Mouse (Mus musculus) stomach, embryonic 14.5 days (tissue): Measurements from ENCODE around the gene Entpd3. TPM values are rescaled to one million over a fixed set of nuclear protein-coding genes. Genes with fewer than 3 reads are reported as not detected.

Source experiments
- ATAC-seq: fragments of 200-750 bp; cut with Nextera tagmentation; 2 replicates; pipeline ENCODE4 v1.8.0; 2017; ENCODE audit warnings: low read depth, moderate TSS enrichment; ENCODE audit not compliant: insufficient number of reproducible peaks, insufficient read depth, low FRiP score
- H3K27ac ChIP-seq: fragments of 300-500 bp; sonication (generic); 2 replicates; pipeline ENCODE4 v1.5.1; 2014; ENCODE audit warnings: mild to moderate bottlenecking, low read length, moderate library complexity, mixed read lengths
- H3K27me3 ChIP-seq: fragments of 300-500 bp; sonication (generic); 2 replicates; pipeline ENCODE4 v1.6.1; 2014; ENCODE audit warnings: low read length, control low read depth, mixed read lengths; ENCODE audit not compliant: control insufficient read depth, insufficient read depth
- H3K36me3 ChIP-seq: fragments of 300-500 bp; sonication (generic); 2 replicates; pipeline ENCODE4 v1.6.1; 2014; ENCODE audit warnings: mild to moderate bottlenecking, control low read depth, low read length, moderate library complexity, mixed read lengths; ENCODE audit not compliant: control insufficient read depth, insufficient read depth
- H3K4me1 ChIP-seq: fragments of 300-500 bp; sonication (generic); 2 replicates; pipeline ENCODE4 v1.6.1; 2014; ENCODE audit warnings: low read length, control low read depth, mixed read lengths; ENCODE audit not compliant: control insufficient read depth, insufficient read depth
- H3K4me2 ChIP-seq: fragments of 300-500 bp; sonication (generic); replicated peaks from 2 replicates; pipeline ENCODE4 v1.6.1; 2014; ENCODE audit warnings: low read depth, low read length, control low read depth
- H3K4me3 ChIP-seq: fragments of 300-500 bp; sonication (generic); 2 replicates; pipeline ENCODE4 v1.5.1; 2014; ENCODE audit warnings: low read depth, low read length, control low read depth
- H3K9ac ChIP-seq: fragments of 300-500 bp; sonication (generic); replicated peaks from 2 replicates; pipeline ENCODE4 v1.6.1; 2014; ENCODE audit warnings: low read depth, mild to moderate bottlenecking, control low read depth, low read length, moderate library complexity, mixed read lengths
- H3K9me3 ChIP-seq: fragments of 300-500 bp; sonication (generic); 2 replicates; pipeline ENCODE4 v1.6.1; 2016; ENCODE audit warnings: low read depth, low read length, control low read depth; ENCODE audit not compliant: control insufficient read depth
- WGBS: fragments of 180-500 bp; shearing (Covaris S2); extraction: QIAGEN DNeasy Blood & Tissue Kit; methylation state at CpG from one replicate; pipeline ENCODE4 v1.1.7; 2014; 5-methylcytosine and 5-hydroxymethylcytosine counted together
- polyA plus RNA-seq: library from polyadenylated mRNA; unstranded; fragments of >200 nt; fragmentation: Nextera tagmentation; extraction: Ambion mirVana; gene quantifications from 2 replicates; pipeline ENCODE4 v1.2.1, GENCODE M21; 2014

Gene Entpd3
- polyA plus RNA-seq, 1 experiment from 2014 or later: 6.3 TPM

DNA sequence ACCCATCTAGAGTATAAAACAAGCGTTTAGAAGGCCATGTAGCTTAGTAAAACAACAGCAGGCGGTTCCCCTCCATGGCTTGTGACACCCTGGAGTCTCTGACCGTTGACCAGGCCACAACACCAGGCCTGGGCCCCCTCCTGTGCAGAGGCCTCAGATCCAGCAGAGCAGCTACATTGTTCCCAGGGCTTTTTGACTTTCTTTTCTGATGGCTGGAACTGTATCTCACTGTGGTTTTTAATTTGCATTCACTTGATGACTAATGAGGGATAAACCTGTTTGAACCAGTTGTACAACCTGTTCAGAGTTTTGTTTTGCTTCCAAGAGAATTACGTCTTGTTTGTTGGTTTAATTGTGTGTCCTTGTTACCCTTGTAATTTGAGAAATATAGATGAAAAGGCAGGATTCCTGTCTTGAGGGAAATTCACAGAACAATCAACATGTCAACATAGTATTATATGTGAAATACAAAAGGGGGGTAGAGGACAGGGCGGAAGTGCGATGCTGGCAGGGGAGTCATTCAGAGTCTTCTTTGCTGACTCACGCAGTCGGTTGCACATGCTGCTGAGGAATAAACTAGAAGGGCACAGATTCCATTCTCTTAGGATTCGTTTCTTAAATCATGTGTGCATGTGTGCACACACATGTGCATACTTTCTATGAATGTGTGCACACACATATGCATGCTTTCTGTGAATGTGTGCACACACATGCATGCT lies 53.9 kb downstream of the Entpd3 start:
- H3K4me1 ChIP-seq: no peaks in the 10 kb centered on the region
- WGBS: 58% methylated on average over 9 of the region's 9 CpGs
- no peak overlapping the region for H3K9ac ChIP-seq
- H3K27me3 ChIP-seq: no peaks in the 10 kb centered on the region
- H3K36me3 ChIP-seq: no peaks in the 10 kb centered on the region
- peak overlapping the region; percentile 63 for H3K27ac ChIP-seq
- H3K4me2 ChIP-seq: no peak overlapping the region
- H3K4me3 ChIP-seq: no peak overlapping the region
- H3K9me3 ChIP-seq: no peaks in the 10 kb centered on the region
- no peak for ATAC-seq

DNA sequence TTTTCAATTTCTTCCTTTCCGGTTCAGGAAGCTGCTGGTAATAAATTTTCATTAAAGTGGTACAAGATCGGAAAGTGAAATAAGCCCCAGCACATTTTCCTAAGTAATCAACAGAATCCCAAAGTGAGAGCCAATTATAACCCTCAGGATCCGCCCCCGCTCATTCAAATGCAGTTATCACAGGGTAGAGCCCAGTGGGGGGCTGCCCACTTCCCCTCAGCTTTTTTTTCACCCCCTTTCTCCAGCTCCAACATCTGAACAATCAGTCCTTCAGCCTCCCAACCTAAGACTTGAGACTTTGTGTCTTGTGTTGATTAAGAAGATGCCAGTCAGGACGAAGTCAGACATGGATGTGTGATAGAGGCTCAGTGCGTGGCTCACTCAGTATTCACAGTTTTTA lies 55.2 kb downstream of the Entpd3 start:
- Histone ChIP-seq H3K4me3 (no peak overlapping the region), H3K36me3 (no peaks in the 10 kb centered on the region), H3K4me2 (no peak overlapping the region), H3K4me1 (no peaks in the 10 kb centered on the region), H3K27ac (no peak overlapping the region), H3K27me3 (no peaks in the 10 kb centered on the region), H3K9ac (no peak overlapping the region), H3K9me3 (no peaks in the 10 kb centered on the region)
- ATAC-seq: no peak
- 59% methylated on average over 6 of the region's 6 CpGs for WGBS

DNA sequence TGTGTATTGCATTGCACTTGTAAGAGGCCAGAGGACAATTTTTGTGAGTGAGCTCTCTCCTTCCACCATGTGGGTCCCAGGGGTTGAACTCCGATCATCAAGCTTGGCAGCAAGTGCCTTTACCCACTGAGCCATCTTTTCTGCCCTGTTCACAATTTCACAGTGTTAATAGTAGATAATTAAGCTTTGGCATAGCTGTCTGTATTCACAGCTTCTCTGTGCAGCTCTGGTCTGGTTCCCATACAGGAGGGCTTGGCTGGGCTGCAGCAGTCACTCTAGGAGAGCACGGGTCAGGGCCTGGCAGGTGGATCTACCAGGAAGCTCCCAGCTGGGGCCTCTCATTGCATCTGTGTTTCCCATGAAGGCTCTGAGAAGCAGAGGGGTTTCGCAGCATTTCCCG lies 55.7 kb downstream of the Entpd3 start:
- H3K4me2 ChIP-seq: no peak overlapping the region
- H3K9me3 ChIP-seq: no peaks in the 10 kb centered on the region
- no peaks in the 10 kb centered on the region for H3K36me3 ChIP-seq
- H3K9ac ChIP-seq: no peak overlapping the region
- ATAC-seq: no peak
- H3K27me3 ChIP-seq: no peaks in the 10 kb centered on the region
- no peak overlapping the region for H3K27ac ChIP-seq
- WGBS: 59% methylated on average over 4 of the region's 4 CpGs
- H3K4me3 ChIP-seq: no peak overlapping the region
- H3K4me1 ChIP-seq: no peaks in the 10 kb centered on the region

DNA sequence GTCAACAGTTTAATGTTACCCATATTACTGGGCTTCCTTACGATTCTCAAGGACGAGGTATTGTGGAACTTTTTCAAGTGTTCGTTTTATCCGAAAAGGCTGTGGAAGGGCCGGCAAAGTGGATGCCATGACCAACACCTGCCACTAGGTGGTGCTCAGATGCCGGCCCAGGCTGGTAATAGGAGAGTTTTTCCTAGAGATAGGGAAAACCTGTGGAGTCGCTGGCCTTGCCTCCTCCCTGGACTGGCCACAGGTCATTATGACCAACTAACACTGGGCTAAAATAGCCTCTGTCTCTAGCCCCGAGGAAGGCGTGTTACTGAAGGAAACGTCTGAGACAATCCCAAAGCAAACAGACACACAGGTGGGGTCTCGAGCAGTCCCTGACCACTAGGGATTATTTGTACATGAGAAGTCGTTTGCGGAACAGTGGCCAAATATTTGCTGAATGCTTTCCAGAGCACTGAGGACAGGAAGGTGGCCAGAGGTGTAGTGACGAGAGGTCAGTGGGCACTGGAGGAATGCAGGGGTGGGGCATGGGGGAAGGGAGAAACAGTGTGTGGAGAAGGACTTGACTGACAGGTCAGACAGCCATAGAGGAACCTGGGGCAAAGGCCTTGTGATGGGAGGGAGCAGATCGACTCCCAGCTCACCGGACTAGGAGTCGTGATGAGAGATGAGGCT lies 62.0 kb downstream of the Entpd3 start:
- WGBS: 16% methylated on average over 17 of the region's 17 CpGs
- peak; percentile 71 for ATAC-seq
- H3K4me2 ChIP-seq: no peak overlapping the region; the same call in 1 of the 2 replicates
- no peaks in the 10 kb centered on the region for H3K27me3 ChIP-seq
- H3K9me3 ChIP-seq: no peaks in the 10 kb centered on the region
- no peak overlapping the region for H3K9ac ChIP-seq
- no peak overlapping the region for H3K4me3 ChIP-seq
- H3K27ac ChIP-seq: no peak overlapping the region
- H3K4me1 ChIP-seq: peaks cover 5% of the 10 kb centered on the region; the same call in 1 of the 2 replicates
- no peaks in the 10 kb centered on the region for H3K36me3 ChIP-seq

DNA sequence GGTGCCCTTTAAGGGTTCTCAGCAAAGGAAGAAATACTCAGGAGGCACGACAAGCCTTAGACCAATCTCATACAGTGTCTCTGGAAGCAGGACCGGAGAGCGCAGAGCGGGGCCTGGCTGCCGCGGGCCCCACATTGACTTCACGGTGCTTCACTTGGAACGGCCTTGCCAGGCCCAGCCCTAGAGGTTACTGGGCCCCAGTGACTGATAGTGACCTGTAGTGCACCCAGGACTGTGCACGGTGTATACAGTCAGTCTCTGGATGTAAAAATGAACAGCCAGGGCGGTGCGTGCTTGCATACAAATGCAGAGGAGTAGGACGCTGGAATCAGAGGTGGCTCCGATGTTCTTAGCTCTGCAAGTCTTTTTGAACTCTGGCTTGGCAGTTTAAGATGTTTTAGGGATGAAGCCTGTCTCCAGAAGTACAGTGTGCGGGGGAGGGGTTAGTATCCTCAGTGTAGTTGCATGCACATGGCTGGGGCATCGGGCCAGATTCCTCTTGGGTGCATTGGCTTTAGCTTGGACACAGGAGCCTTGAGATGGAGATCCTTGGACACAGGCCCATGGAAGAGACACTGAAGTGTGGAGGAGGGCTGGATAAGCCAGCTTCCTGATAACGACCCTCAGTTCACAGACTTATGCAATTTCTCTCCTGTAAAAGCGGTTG lies 62.7 kb downstream of the Entpd3 start:
- Histone ChIP-seq H3K27ac (0 out of 2 replicates have a peak overlapping the region, but pooled peaks have one; percentile 22), H3K9ac (no peak overlapping the region), H3K36me3 (no peaks in the 10 kb centered on the region), H3K4me3 (no peak overlapping the region), H3K9me3 (peaks cover under 1% of the 10 kb centered on the region; the same call in 1 of the 2 replicates), H3K4me2 (no peak overlapping the region; the same call in 1 of the 2 replicates), H3K4me1 (peaks cover 5% of the 10 kb centered on the region; the same call in 1 of the 2 replicates), H3K27me3 (no peaks in the 10 kb centered on the region)
- WGBS: 37% methylated on average over 17 of the region's 17 CpGs
- ATAC-seq: peak; percentile 38; the same call in 1 of the 2 replicates

DNA sequence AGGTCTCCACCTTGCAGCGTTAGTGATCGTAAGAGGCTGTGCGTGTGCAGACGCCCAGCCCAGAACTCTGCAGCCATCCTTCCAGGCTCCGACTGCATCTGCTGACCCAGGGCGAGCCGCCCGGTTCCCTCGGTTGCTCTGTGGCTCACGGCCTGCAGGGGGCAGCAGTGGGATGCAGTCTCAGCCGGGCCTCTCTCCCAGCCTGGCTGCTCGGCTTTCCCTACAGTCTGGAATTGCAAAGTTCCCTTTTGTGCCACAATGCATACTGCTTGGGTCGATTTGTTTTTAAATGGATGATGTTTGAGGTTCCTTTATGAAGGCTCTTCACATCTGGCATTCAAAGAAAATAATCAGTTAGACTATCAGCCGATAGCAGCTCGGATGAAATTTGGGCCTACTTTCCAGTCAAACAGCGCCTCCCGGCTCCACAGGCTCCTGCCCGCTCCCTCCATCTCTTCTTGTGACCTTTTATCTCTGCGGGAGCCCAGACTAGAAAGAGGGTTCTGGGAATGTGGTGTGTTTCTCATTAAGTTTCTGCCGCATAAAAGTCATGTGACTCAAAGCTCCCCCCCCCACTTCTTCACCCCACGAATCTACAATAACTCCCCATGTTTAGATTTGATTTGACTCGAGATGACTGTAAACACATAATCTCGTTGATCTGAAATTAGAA lies 63.4 kb downstream of the Entpd3 start:
- H3K27me3 ChIP-seq: no peaks in the 10 kb centered on the region
- no peaks in the 10 kb centered on the region for H3K36me3 ChIP-seq
- peak; percentile 72 for ATAC-seq
- peaks cover 5% of the 10 kb centered on the region; the same call in 1 of the 2 replicates for H3K4me1 ChIP-seq
- 7% methylated on average over 23 of the region's 23 CpGs for WGBS
- H3K27ac ChIP-seq: no peak overlapping the region
- no peak overlapping the region for H3K4me3 ChIP-seq
- H3K9ac ChIP-seq: no peak overlapping the region
- 0 out of 2 replicates have a peak overlapping the region, but pooled peaks have one; percentile 1 for H3K4me2 ChIP-seq
- H3K9me3 ChIP-seq: peaks cover 7% of the 10 kb centered on the region; the same call in 1 of the 2 replicates

DNA sequence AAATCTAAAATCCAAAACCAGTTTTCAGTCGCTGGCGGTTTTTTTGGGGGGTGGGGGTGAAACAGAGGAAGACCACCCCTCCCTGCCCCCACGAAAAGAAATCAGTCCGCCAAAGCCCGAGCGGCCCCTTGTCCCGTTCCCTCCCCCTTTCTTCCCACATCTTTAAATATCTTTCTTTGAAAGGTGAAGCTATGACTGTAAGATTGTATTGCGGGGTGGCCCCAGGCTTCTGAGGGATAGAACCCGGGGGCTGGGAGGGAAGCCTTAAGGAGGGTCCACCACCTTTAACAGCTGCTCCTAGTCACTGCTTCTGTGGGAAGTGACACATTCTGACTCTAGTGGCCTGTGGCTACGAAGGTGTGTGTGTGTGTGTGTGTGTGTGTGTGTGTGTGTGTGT lies 63.9 kb downstream of the Entpd3 start:
- Histone ChIP-seq H3K27me3 (no peaks in the 10 kb centered on the region), H3K9ac (no peak overlapping the region), H3K36me3 (no peaks in the 10 kb centered on the region), H3K4me2 (0 out of 2 replicates have a peak overlapping the region, but pooled peaks have one; percentile 1), H3K4me1 (peaks cover 5% of the 10 kb centered on the region; the same call in 1 of the 2 replicates), H3K27ac (no peak overlapping the region), H3K4me3 (no peak overlapping the region), H3K9me3 (peaks cover 7% of the 10 kb centered on the region; the same call in 1 of the 2 replicates)
- no peak; the same call in 1 of the 2 replicates for ATAC-seq
- 19% methylated on average over 10 of the region's 10 CpGs for WGBS

DNA sequence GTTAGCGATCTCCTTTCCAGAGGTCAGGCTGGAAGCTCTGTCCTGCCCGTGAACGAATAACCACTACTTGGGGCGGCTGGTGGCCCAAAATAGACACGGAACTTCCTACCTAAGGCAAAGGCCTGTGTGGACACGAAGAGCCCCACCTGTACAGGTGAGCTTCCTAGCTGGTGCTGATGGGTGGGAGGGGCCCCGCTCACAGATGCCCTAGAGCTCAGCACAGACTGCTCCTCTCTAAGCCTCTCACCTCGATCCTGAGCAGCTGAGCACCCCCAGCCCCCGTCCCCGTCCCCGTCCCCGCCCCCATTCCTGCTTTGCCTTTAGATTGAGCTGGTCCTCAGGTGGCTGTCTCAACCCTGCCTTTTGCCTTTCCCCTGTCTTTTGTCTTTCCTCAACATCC lies 64.3 kb downstream of the Entpd3 start:
- Histone ChIP-seq H3K27me3 (no peaks in the 10 kb centered on the region), H3K9me3 (peaks cover 7% of the 10 kb centered on the region; the same call in 1 of the 2 replicates), H3K4me3 (no peak overlapping the region), H3K9ac (no peak overlapping the region), H3K4me1 (peaks cover 5% of the 10 kb centered on the region; the same call in 1 of the 2 replicates), H3K27ac (no peak overlapping the region), H3K4me2 (no peak overlapping the region), H3K36me3 (no peaks in the 10 kb centered on the region)
- 45% methylated on average over 12 of the region's 12 CpGs for WGBS
- no peak for ATAC-seq
